Mouse (Mus musculus): Measurements from ENCODE around the gene Pglyrp2. TPM values are rescaled to one million over a fixed set of nuclear protein-coding genes. Genes with fewer than 3 reads are reported as not detected.

Gene Pglyrp2
- polyA plus RNA-seq, 1 experiment from 2014 or later, result not detected

Small RNAs within 50 kb of the gene (microRNA-seq; reads per million reads assigned to microRNA genes)
- not detected for gene Gm22201

Other genes with a start within 250 kb of the Pglyrp2 start
- not detected in 2 replicates for gene Ephx3, start 234.6 kb downstream of the Pglyrp2 start, polyA plus RNA-seq (2014; fragmentation: Nextera tagmentation; extraction: Ambion mirVana)
- gene Brd4, start 139.4 kb downstream of the Pglyrp2 start, polyA plus RNA-seq (2014; fragmentation: Nextera tagmentation; extraction: Ambion mirVana), result 51.0 and 66.1 TPM in 2 replicates
- 33.9 and 40.1 TPM in 2 replicates for gene Akap8, start 102.9 kb downstream of the Pglyrp2 start, polyA plus RNA-seq (2014; fragmentation: Nextera tagmentation; extraction: Ambion mirVana)
- gene Akap8l, start 73.6 kb downstream of the Pglyrp2 start, polyA plus RNA-seq (2014; fragmentation: Nextera tagmentation; extraction: Ambion mirVana), result 66.6 and 82.4 TPM in 2 replicates
- 29.2 and 35.6 TPM in 2 replicates for gene Wiz, start 34.7 kb downstream of the Pglyrp2 start, polyA plus RNA-seq (2014; fragmentation: Nextera tagmentation; extraction: Ambion mirVana)
- 0.52 and 1.2 TPM in 2 replicates for gene Rasal3, start 20.6 kb downstream of the Pglyrp2 start, polyA plus RNA-seq (2014; fragmentation: Nextera tagmentation; extraction: Ambion mirVana)
- gene Cyp4f39, start 28.6 kb upstream of the Pglyrp2 start, polyA plus RNA-seq (2014; fragmentation: Nextera tagmentation; extraction: Ambion mirVana), result 0.33 and 0.95 TPM in 2 replicates
- gene Cyp4f17, start 81.9 kb upstream of the Pglyrp2 start, polyA plus RNA-seq (2014; fragmentation: Nextera tagmentation; extraction: Ambion mirVana), result 4.1 and 5.8 TPM in 2 replicates
- gene Cyp4f16, start 112.4 kb upstream of the Pglyrp2 start, polyA plus RNA-seq (2014; fragmentation: Nextera tagmentation; extraction: Ambion mirVana), result 18.4 and 20.6 TPM in 2 replicates
- gene Cyp4f37, start 197.1 kb upstream of the Pglyrp2 start, polyA plus RNA-seq (2014; fragmentation: Nextera tagmentation; extraction: Ambion mirVana), result not detected in 2 replicates
- not detected in 2 replicates for gene Cyp4f40, start 234.7 kb upstream of the Pglyrp2 start, polyA plus RNA-seq (2014; fragmentation: Nextera tagmentation; extraction: Ambion mirVana)